Mouse (Mus musculus) ES-E14 (cell line): ENCODE data around the gene Nup133. TPM values are rescaled to one million over a fixed set of nuclear protein-coding genes. Genes with fewer than 3 reads are reported as not detected.

Experiments
- DNase-seq: peaks from one replicate; pipeline ENCODE4 v3.0.0-alpha.2; 2013; ENCODE audit warnings: low read depth, low spot score
- H3K27ac ChIP-seq: 2 replicates; pipeline ENCODE4 v1.5.1; 2012; ENCODE audit warnings: low read depth, mild to moderate bottlenecking, low read length, moderate library complexity, mixed read lengths; ENCODE audit not compliant: poor library complexity, insufficient read depth, severe bottlenecking
- H3K36me3 ChIP-seq: 2 replicates; pipeline ENCODE4 v1.6.1; 2012; ENCODE audit warnings: mild to moderate bottlenecking, low read length, moderate library complexity, mixed read lengths; ENCODE audit not compliant: control insufficient read depth, poor library complexity, insufficient read depth, severe bottlenecking
- H3K4me1 ChIP-seq, 2 experiments: fragments of 150-350 bp in 1 of 2; sonication (generic) in 1 of 2; 2 replicates each; pipeline ENCODE4 v1.6.1; 2012; ENCODE audit warnings: low read length in 2 of 2, mild to moderate bottlenecking in 1 of 2, mixed read lengths in 1 of 2; ENCODE audit not compliant: control insufficient read depth in 2 of 2, insufficient read depth in 2 of 2, poor library complexity in 1 of 2
- H3K4me3 ChIP-seq, 2 experiments: fragments of 150-350 bp in 1 of 2; sonication (generic) in 1 of 2; 2 replicates each; pipeline ENCODE4 v1.5.1; 2012; ENCODE audit warnings: low read length in 2 of 2, low read depth in 1 of 2, mild to moderate bottlenecking in 1 of 2, mixed read lengths in 1 of 2; ENCODE audit not compliant: insufficient read depth in 1 of 2, poor library complexity in 1 of 2, severe bottlenecking in 1 of 2
- H3K9ac ChIP-seq: 2 replicates; pipeline ENCODE4 v1.6.1; 2012; ENCODE audit warnings: low read depth, mild to moderate bottlenecking, low read length, mixed read lengths; ENCODE audit not compliant: poor library complexity, insufficient read depth, severe bottlenecking
- H3K9me3 ChIP-seq: fragments of 150-350 bp; sonication (generic); 2 replicates; pipeline ENCODE4 v1.6.1; 2012; ENCODE audit warnings: low read depth, mild to moderate bottlenecking, low read length; ENCODE audit not compliant: control insufficient read depth, insufficient read depth
- CHD2 ChIP-seq: IDR thresholded peaks from 2 replicates; pipeline ENCODE4 v1.6.1; 2014; ENCODE audit warnings: mild to moderate bottlenecking, low read depth, low read length, inconsistent platforms
- HCFC1 ChIP-seq: IDR thresholded peaks from 2 replicates; pipeline ENCODE4 v1.6.1; 2012; ENCODE audit warnings: low read length, inconsistent platforms, borderline replicate concordance; ENCODE audit not compliant: insufficient read depth
- MAFK ChIP-seq: IDR thresholded peaks from 2 replicates; pipeline ENCODE4 v1.6.1; 2014; ENCODE audit warnings: mild to moderate bottlenecking, low read depth, low read length, inconsistent platforms; ENCODE audit not compliant: insufficient read depth
- ZC3H11A ChIP-seq: IDR thresholded peaks from 2 replicates; pipeline ENCODE4 v1.6.1; 2012; ENCODE audit warnings: low read depth, mild to moderate bottlenecking, inconsistent platforms, low read length, borderline replicate concordance
- ZNF384 ChIP-seq: IDR thresholded peaks from 2 replicates; pipeline ENCODE4 v1.6.1; 2012; ENCODE audit warnings: low read depth, low read length, inconsistent platforms
- in situ Hi-C, 2 experiments: fragments of 600-800 bp; cut with MboI; formaldehyde crosslinking; loops; one replicate each; pipeline ENCODE4 v1.15.1; 2025; ENCODE audit warnings: low sequenced_read_pairs in 2 of 2, inconsistent platforms in 1 of 2; ENCODE audit not compliant: unreplicated experiment in 2 of 2
- total RNA-seq: library from RNA; depleted of rRNA; stranded (reverse); fragments of 300-350 nt; gene quantifications from 2 replicates; pipeline ENCODE4 v1.2.3, GENCODE M21; 2012

Gene Nup133
- total RNA-seq, 1 experiment: 71.0 TPM

DNA sequence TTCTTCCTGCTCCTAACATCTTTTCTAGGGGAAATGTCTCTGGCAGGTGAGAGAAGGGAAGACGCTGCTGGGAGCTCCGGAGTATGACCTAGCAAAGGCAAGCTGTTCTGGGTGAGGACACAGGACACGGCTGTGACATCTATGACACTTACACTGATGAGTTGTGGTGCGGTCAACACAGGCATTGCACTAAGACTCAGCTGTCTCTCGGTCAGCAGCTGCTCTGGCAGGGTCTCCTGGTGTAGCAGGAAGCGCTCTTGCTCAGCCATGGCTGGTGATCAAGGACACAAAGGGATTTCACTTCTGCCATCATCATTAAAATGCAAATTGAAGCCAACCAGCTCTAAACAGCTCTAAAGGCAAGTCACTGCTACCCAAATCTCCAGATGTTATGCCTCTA is 41.5 kb downstream of the Nup133 start:
- peaks cover 48% of the 10 kb centered on the region for H3K36me3 ChIP-seq
- H3K4me3 ChIP-seq: no peak overlapping the region
- DNase-seq: no peak
- H3K27ac ChIP-seq: no peak overlapping the region
- no peaks in the 10 kb centered on the region for H3K9me3 ChIP-seq
- H3K4me1 ChIP-seq: no peaks in the 10 kb centered on the region
- no peak overlapping the region for H3K9ac ChIP-seq
- in situ Hi-C loops: no loop called here
- TF ChIP-seq HCFC1: no peak
- TF ChIP-seq MAFK: no peak
- no peak for TF ChIP-seq ZC3H11A
- no peak for TF ChIP-seq ZNF384
- TF ChIP-seq CHD2: no peak

DNA sequence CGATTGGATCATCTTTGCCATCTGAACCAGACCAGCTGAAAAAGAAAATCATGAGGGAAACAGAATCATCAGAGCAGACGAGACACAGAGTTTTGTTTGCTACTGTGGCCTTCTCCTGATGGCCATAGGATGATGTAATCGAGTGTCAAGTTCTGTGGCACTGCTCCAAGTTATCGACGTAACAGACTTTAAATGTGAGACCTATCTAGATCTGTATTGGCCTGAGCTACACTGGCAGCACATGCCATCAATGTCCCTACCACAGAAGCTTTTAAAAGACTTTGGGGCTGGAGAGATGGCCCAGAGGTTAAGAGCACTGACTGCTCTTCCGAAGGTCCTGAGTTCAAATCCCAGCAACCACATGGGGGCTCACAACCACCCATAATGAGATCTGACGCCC is 46.4 kb downstream of the Nup133 start:
- Histone ChIP-seq H3K4me1 (no peaks in the 10 kb centered on the region), H3K9ac (no peak overlapping the region), H3K4me3 (no peak overlapping the region), H3K36me3 (peaks cover 45% of the 10 kb centered on the region), H3K9me3 (no peaks in the 10 kb centered on the region), H3K27ac (no peak overlapping the region)
- no peak for TF ChIP-seq HCFC1
- in situ Hi-C loops: no loop called here
- no peak for DNase-seq

DNA sequence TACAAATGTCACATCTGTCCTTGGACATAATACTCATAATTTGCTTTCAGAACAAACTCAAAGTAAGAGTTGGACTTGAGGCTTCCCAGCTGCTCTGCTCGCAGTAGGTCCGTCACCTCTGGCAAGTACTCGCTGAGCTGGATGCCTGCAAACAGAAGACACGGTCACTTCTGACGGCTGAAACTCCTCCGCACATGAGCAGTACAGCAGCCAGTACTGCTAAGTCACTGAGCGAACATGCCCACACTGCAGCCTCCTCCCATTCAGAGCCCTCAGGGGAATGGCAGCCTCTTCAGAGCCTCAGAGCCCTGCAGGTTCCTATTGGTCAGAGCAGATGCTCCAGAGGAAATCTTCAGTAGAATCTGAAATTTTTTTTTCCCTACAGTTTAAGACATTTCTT is 49.7 kb downstream of the Nup133 start:
- H3K36me3 ChIP-seq: peaks cover 32% of the 10 kb centered on the region
- TF ChIP-seq ZNF384: no peak
- TF ChIP-seq ZC3H11A: no peak
- TF ChIP-seq HCFC1: no peak
- TF ChIP-seq MAFK: no peak
- no peak for TF ChIP-seq CHD2
- DNase-seq: no peak
- H3K4me3 ChIP-seq: no peak overlapping the region
- no peak overlapping the region for H3K27ac ChIP-seq
- no peaks in the 10 kb centered on the region for H3K9me3 ChIP-seq
- in situ Hi-C loops: no loop called here
- no peak overlapping the region for H3K9ac ChIP-seq
- H3K4me1 ChIP-seq: no peaks in the 10 kb centered on the region

DNA sequence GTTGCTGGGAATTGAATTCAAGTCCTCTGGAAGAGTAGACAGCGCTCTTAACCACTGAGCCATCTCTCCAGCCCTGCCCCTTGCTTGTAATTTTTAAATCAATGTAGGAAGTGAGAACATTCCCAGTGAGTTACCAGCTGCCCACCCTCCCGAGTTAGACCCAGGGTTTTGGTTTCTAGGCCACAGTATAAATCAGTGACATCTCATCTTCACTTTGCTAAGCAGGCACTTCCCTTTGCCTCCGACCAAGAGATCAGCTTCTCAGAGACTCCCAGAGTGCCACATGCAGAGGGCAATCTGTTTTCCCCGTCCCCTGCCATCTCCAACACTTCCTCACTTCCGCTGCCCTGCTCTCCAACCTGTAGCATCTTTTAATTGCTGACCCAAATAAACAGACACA is 50.5 kb downstream of the Nup133 start:
- no peak for TF ChIP-seq ZNF384
- peaks cover 28% of the 10 kb centered on the region for H3K36me3 ChIP-seq
- no peaks in the 10 kb centered on the region for H3K9me3 ChIP-seq

DNA sequence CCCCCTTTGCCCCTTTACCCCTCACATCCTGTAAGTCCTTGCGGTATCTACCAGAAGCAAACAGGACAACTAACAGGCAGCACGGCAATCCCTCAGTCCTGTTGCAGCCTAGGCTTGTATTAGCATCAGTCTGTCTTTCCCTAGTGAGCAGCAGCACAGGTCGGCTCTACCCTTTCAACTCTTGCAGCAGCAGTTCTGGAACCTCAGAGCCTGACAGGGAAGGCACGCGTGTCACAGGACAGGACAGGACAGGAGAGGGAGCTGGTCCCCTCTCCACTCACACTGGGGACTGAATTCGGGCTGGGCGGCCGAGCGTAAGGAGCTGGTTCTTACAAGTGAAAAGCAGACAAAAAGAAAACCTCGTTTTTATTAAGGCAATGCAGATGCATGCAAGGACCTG is 52.3 kb downstream of the Nup133 start:
- Histone ChIP-seq H3K4me1 (peaks cover 0 to 11% of the 10 kb centered on the region in 2 experiments; a peak in 1 of 4 replicates), H3K4me3 (no peak overlapping the region)
- in situ Hi-C loops: no loop called here

More for the DNA sequence above, 50.5 kb downstream of the Nup133 start:
- H3K4me1 ChIP-seq: no peaks in the 10 kb centered on the region
- H3K9ac ChIP-seq: no peak overlapping the region
- in situ Hi-C loops: no loop called here
- no peak for DNase-seq
- H3K4me3 ChIP-seq: no peak overlapping the region
- no peak overlapping the region for H3K27ac ChIP-seq

More for the DNA sequence above, 52.3 kb downstream of the Nup133 start:
- TF ChIP-seq CHD2: no peak
- TF ChIP-seq ZNF384: no peak
- no peak for TF ChIP-seq ZC3H11A
- TF ChIP-seq MAFK: no peak
- TF ChIP-seq HCFC1: no peak
- H3K9ac ChIP-seq: no peak overlapping the region
- H3K27ac ChIP-seq: no peak overlapping the region
- DNase-seq: no peak
- peaks cover 14% of the 10 kb centered on the region for H3K36me3 ChIP-seq
- no peaks in the 10 kb centered on the region for H3K9me3 ChIP-seq
